Mouse (Mus musculus) ES-E14 (cell line): ENCODE data around the gene AU022252. TPM values are rescaled to one million over a fixed set of nuclear protein-coding genes. Genes with fewer than 3 reads are reported as not detected.

Experiments
- DNase-seq: peaks from one replicate; pipeline ENCODE4 v3.0.0-alpha.2; 2013; ENCODE audit warnings: low read depth, low spot score
- H3K27ac ChIP-seq: 2 replicates; pipeline ENCODE4 v1.5.1; 2012; ENCODE audit warnings: low read depth, mild to moderate bottlenecking, low read length, moderate library complexity, mixed read lengths; ENCODE audit not compliant: poor library complexity, insufficient read depth, severe bottlenecking
- H3K36me3 ChIP-seq: 2 replicates; pipeline ENCODE4 v1.6.1; 2012; ENCODE audit warnings: mild to moderate bottlenecking, low read length, moderate library complexity, mixed read lengths; ENCODE audit not compliant: control insufficient read depth, poor library complexity, insufficient read depth, severe bottlenecking
- H3K4me1 ChIP-seq, 2 experiments: fragments of 150-350 bp in 1 of 2; sonication (generic) in 1 of 2; 2 replicates each; pipeline ENCODE4 v1.6.1; 2012; ENCODE audit warnings: low read length in 2 of 2, mild to moderate bottlenecking in 1 of 2, mixed read lengths in 1 of 2; ENCODE audit not compliant: control insufficient read depth in 2 of 2, insufficient read depth in 2 of 2, poor library complexity in 1 of 2
- H3K4me3 ChIP-seq, 2 experiments: fragments of 150-350 bp in 1 of 2; sonication (generic) in 1 of 2; 2 replicates each; pipeline ENCODE4 v1.5.1; 2012; ENCODE audit warnings: low read length in 2 of 2, low read depth in 1 of 2, mild to moderate bottlenecking in 1 of 2, mixed read lengths in 1 of 2; ENCODE audit not compliant: insufficient read depth in 1 of 2, poor library complexity in 1 of 2, severe bottlenecking in 1 of 2
- H3K9ac ChIP-seq: 2 replicates; pipeline ENCODE4 v1.6.1; 2012; ENCODE audit warnings: low read depth, mild to moderate bottlenecking, low read length, mixed read lengths; ENCODE audit not compliant: poor library complexity, insufficient read depth, severe bottlenecking
- H3K9me3 ChIP-seq: fragments of 150-350 bp; sonication (generic); 2 replicates; pipeline ENCODE4 v1.6.1; 2012; ENCODE audit warnings: low read depth, mild to moderate bottlenecking, low read length; ENCODE audit not compliant: control insufficient read depth, insufficient read depth
- CHD2 ChIP-seq: IDR thresholded peaks from 2 replicates; pipeline ENCODE4 v1.6.1; 2014; ENCODE audit warnings: mild to moderate bottlenecking, low read depth, low read length, inconsistent platforms
- HCFC1 ChIP-seq: IDR thresholded peaks from 2 replicates; pipeline ENCODE4 v1.6.1; 2012; ENCODE audit warnings: low read length, inconsistent platforms, borderline replicate concordance; ENCODE audit not compliant: insufficient read depth
- MAFK ChIP-seq: IDR thresholded peaks from 2 replicates; pipeline ENCODE4 v1.6.1; 2014; ENCODE audit warnings: mild to moderate bottlenecking, low read depth, low read length, inconsistent platforms; ENCODE audit not compliant: insufficient read depth
- ZC3H11A ChIP-seq: IDR thresholded peaks from 2 replicates; pipeline ENCODE4 v1.6.1; 2012; ENCODE audit warnings: low read depth, mild to moderate bottlenecking, inconsistent platforms, low read length, borderline replicate concordance
- ZNF384 ChIP-seq: IDR thresholded peaks from 2 replicates; pipeline ENCODE4 v1.6.1; 2012; ENCODE audit warnings: low read depth, low read length, inconsistent platforms
- in situ Hi-C, 2 experiments: fragments of 600-800 bp; cut with MboI; formaldehyde crosslinking; loops; one replicate each; pipeline ENCODE4 v1.15.1; 2025; ENCODE audit warnings: low sequenced_read_pairs in 2 of 2, inconsistent platforms in 1 of 2; ENCODE audit not compliant: unreplicated experiment in 2 of 2
- total RNA-seq: library from RNA; depleted of rRNA; stranded (reverse); fragments of 300-350 nt; gene quantifications from 2 replicates; pipeline ENCODE4 v1.2.3, GENCODE M21; 2012

Gene AU022252
- total RNA-seq, 1 experiment: 18.3 TPM

- no peak for DNase-seq
- in situ Hi-C loops: no loop called here
- H3K9me3 ChIP-seq: no peaks in the 10 kb centered on the region
Measured at GRCm38 (mm10) chr4:119190618-119191017, 41.9 kb downstream of the AU022252 start.

DNA sequence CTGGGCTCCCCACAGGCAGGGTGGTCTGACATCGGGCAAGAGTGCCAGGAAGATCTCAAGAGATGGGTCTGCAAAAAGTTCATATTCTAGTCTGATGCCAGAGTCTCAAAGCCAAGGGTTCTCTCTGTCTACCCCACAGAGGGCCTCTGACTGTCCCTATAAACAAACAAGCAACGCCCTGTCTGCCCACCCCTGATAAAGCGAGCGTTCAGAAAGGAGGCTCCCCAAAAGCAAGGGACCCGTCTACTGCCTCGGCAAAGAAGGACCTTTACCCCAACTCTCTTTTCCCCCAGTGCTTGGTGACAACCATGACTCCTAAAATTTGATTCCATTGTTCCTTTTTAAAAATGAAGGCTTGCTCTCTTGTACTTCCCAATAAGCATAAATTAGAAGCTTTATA, 42.6 kb downstream of the AU022252 start, which contains the start of gene Ermap:
Gene Ermap (minus strand): TSS at position 148 of the 400 bp plus-strand sequence.
- Histone ChIP-seq H3K27ac (no peak within 1 kb of the TSS), H3K4me1 (no peaks in the 10 kb centered on the region), H3K9me3 (no peaks in the 10 kb centered on the region), H3K4me3 (no peak within 1 kb of the TSS), H3K36me3 (no peaks in the 10 kb centered on the region), H3K9ac (no peak within 1 kb of the TSS)
- in situ Hi-C loops: no loop called here
- DNase-seq: no peak
- TF ChIP-seq ZC3H11A: no peak
- no peak for TF ChIP-seq CHD2
- no peak for TF ChIP-seq ZNF384
- no peak for TF ChIP-seq HCFC1
- TF ChIP-seq MAFK: no peak

More at GRCm38 (mm10) chr4:119190618-119191017, 41.9 kb downstream of the AU022252 start:
- Histone ChIP-seq H3K4me1 (peaks cover 0 to under 1% of the 10 kb centered on the region in 2 experiments; a peak in 1 of 4 replicates), H3K4me3 (no peak overlapping the region), H3K9ac (no peak overlapping the region), H3K27ac (no peak overlapping the region), H3K36me3 (no peaks in the 10 kb centered on the region)
- TF ChIP-seq HCFC1: no peak
- no peak for TF ChIP-seq CHD2
- TF ChIP-seq ZC3H11A: no peak
- TF ChIP-seq MAFK: no peak
- TF ChIP-seq ZNF384: no peak

GRCm38 (mm10) chr4:119189392-119189791, 43.1 kb downstream of the AU022252 start:
- in situ Hi-C loops: no loop called here
- no peaks in the 10 kb centered on the region for H3K9me3 ChIP-seq
- no peak overlapping the region for H3K27ac ChIP-seq
- H3K4me1 ChIP-seq: no peaks in the 10 kb centered on the region
- no peak for DNase-seq
- H3K4me3 ChIP-seq: no peak overlapping the region
- no peak overlapping the region for H3K9ac ChIP-seq
- H3K36me3 ChIP-seq: no peaks in the 10 kb centered on the region
- TF ChIP-seq ZNF384 (no peak), ZC3H11A (no peak), MAFK (no peak), CHD2 (no peak), HCFC1 (no peak)

GRCm38 (mm10) chr4:119188060-119188785, 44.3 kb downstream of the AU022252 start:
- H3K9me3 ChIP-seq: no peaks in the 10 kb centered on the region
- no peaks in the 10 kb centered on the region for H3K36me3 ChIP-seq
- no peak overlapping the region for H3K4me3 ChIP-seq
- no peak for TF ChIP-seq CHD2
- TF ChIP-seq MAFK: no peak
- no peak for TF ChIP-seq HCFC1
- no peak for TF ChIP-seq ZC3H11A
- TF ChIP-seq ZNF384: no peak
- no peak for DNase-seq
- no peak overlapping the region for H3K9ac ChIP-seq
- no peak overlapping the region for H3K27ac ChIP-seq
- H3K4me1 ChIP-seq: no peaks in the 10 kb centered on the region
- in situ Hi-C loops: no loop called here
